Mouse (Mus musculus) midbrain, embryonic 15.5 days (tissue): ENCODE measurements at regions not wholly inside any gene's neighbourhood (a gene's known extent, or its start where the extent isn't known, plus 50 kb on each side); places are given as distances from the start of the nearest gene placed in this dataset.

ENCODE experiments used
- ATAC-seq: fragments of 200-750 bp; cut with Nextera tagmentation; replicated peaks from 2 replicates; pipeline ENCODE4 v1.8.0; 2017; ENCODE audit warnings: moderate TSS enrichment
- H3K27ac ChIP-seq: fragments of 300-500 bp; sonication (generic); 2 replicates; pipeline ENCODE4 v1.5.1; 2015; ENCODE audit warnings: mild to moderate bottlenecking, inconsistent platforms
- H3K27me3 ChIP-seq: fragments of 300-500 bp; sonication (generic); replicated peaks from 2 replicates; pipeline ENCODE4 v1.6.1; 2015; ENCODE audit warnings: inconsistent platforms
- H3K36me3 ChIP-seq: fragments of 300-500 bp; sonication (generic); replicated peaks from 2 replicates; pipeline ENCODE4 v1.6.1; 2015; ENCODE audit warnings: inconsistent platforms
- H3K4me1 ChIP-seq: fragments of 300-500 bp; sonication (generic); 2 replicates; pipeline ENCODE4 v1.6.1; 2015; ENCODE audit warnings: inconsistent platforms
- H3K4me2 ChIP-seq: fragments of 300-500 bp; sonication (generic); 2 replicates; pipeline ENCODE4 v1.6.1; 2015; ENCODE audit warnings: inconsistent platforms, mild to moderate bottlenecking, moderate library complexity
- H3K4me3 ChIP-seq: fragments of 300-500 bp; sonication (generic); 2 replicates; pipeline ENCODE4 v1.5.1; 2015; ENCODE audit warnings: mild to moderate bottlenecking, inconsistent platforms
- H3K9ac ChIP-seq: fragments of 300-500 bp; sonication (generic); 2 replicates; pipeline ENCODE4 v1.6.1; 2015; ENCODE audit warnings: mild to moderate bottlenecking, inconsistent platforms
- H3K9me3 ChIP-seq: fragments of 300-500 bp; sonication (generic); 2 replicates; pipeline ENCODE4 v1.6.1; 2016; ENCODE audit warnings: inconsistent platforms
- WGBS: fragments of 180-500 bp; shearing (Covaris S2); methylation state at CpG from one replicate; pipeline ENCODE4 v1.1.7; 2015; ENCODE audit warnings: mixed read lengths; 5-methylcytosine and 5-hydroxymethylcytosine counted together

GRCm38 (mm10) chr2:129960364-129960763 lies 51.8 kb upstream of the Tgm3 start:
- Histone ChIP-seq H3K4me1 (no peaks in the 10 kb centered on the region), H3K9me3 (no peaks in the 10 kb centered on the region), H3K4me2 (no peak overlapping the region), H3K9ac (no peak overlapping the region), H3K4me3 (no peak overlapping the region), H3K27me3 (no peaks in the 10 kb centered on the region), H3K36me3 (no peaks in the 10 kb centered on the region), H3K27ac (no peak overlapping the region)
- no peak for ATAC-seq
- WGBS, result 87% methylated on average over 4 of the region's 4 CpGs

- no peak overlapping the region for H3K9ac ChIP-seq
- H3K36me3 ChIP-seq, result no peaks in the 10 kb centered on the region
- H3K9me3 ChIP-seq, result no peaks in the 10 kb centered on the region
- no peak overlapping the region for H3K4me2 ChIP-seq
- no peaks in the 10 kb centered on the region for H3K27me3 ChIP-seq
- no peak for ATAC-seq
- no peak overlapping the region for H3K4me3 ChIP-seq
- no peak overlapping the region for H3K27ac ChIP-seq
- no peaks in the 10 kb centered on the region for H3K4me1 ChIP-seq
- 42% methylated on average over 5 of the region's 5 CpGs for WGBS
Observed at GRCm38 (mm10) chr2:129961522-129961921, 50.6 kb upstream of the Tgm3 start.
